Mouse (Mus musculus): ENCODE measurements around the gene Ang6. TPM values are rescaled to one million over a fixed set of nuclear protein-coding genes. Genes with fewer than 3 reads are reported as not detected.

The Ang6 gene
- not detected for polyA plus RNA-seq (2017; shearing (Covaris generic))

DNA sequence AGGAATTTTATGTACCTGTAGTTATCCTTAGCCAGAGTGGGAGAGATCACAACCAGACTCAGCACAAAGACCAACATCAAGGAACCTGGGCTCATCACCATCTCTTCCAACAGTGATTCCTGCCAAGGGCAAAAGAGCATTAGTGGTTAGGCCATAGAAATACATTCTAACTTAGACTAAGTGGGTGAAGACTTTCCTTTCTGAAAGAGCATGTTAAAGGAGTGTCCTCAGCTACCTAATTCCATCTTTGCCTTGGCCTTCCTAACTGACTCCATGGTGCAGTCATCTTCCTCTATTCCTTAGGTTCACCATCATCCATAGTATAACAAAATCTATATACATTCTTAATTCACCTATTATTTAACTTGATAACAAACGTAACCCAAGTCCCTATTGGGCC is at the start of gene Ang6:
Gene Ang6 (minus strand): TSS at position 101 of the 400 bp plus-strand sequence.

DNA sequence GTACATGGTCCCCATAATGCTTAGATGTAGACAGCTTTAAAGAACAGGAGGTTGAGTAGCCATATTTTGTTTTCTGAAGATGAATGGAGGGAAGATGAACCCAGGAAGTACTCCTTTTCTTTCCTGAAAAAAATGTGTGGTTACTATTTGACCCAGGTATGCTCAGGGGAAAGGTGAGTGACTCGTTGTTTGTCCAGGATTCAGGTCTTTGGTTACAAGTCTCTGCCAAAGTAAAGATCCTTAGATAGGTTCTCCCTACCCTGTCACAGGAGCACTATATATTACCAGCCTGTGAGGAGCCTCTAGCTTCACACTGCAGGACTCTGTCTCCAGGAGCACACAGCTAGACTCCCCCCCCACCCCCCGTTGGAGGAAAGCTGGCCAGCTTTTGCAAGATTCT is 45.3 kb downstream of the Ang6 start, which contains the start of gene Ang5:
Gene Ang5 (plus strand): TSS at position 301 of the 400 bp plus-strand sequence.

Other genes with a start within 250 kb of the Ang6 start
- not detected for gene Gm8180, start 217.5 kb downstream of the Ang6 start, polyA plus RNA-seq (2017; shearing (Covaris generic))
- not detected for gene Ear1, start 126.8 kb downstream of the Ang6 start, polyA plus RNA-seq (2017; shearing (Covaris generic))
- gene Ear10, start 78.7 kb downstream of the Ang6 start, polyA plus RNA-seq (2017; shearing (Covaris generic)) = not detected
- 0.19 TPM for gene Gm8113, start 76.9 kb downstream of the Ang6 start, polyA plus RNA-seq (2017; shearing (Covaris generic))
- gene Ang5, start 45.2 kb downstream of the Ang6 start, polyA plus RNA-seq (2017; shearing (Covaris generic)) = not detected
- gene Ear2, start 100.4 kb upstream of the Ang6 start, polyA plus RNA-seq (2017; shearing (Covaris generic)) = not detected
- not detected for gene Gm3327, start 121.6 kb upstream of the Ang6 start, polyA plus RNA-seq (2017; shearing (Covaris generic))
- not detected for gene Gm8212, start 195.4 kb upstream of the Ang6 start, polyA plus RNA-seq (2017; shearing (Covaris generic))
- not detected for gene 4930503E14Rik, start 211.0 kb upstream of the Ang6 start, polyA plus RNA-seq (2017; shearing (Covaris generic))

Data from naive thymus-derived CD4-positive, alpha-beta T cell, adult 5 months (primary cell).